Mouse (Mus musculus) forebrain, embryonic 12.5 days (tissue): Measurements from ENCODE around the gene Ntn5. TPM values are rescaled to one million over a fixed set of nuclear protein-coding genes. Genes with fewer than 3 reads are reported as not detected.

Source experiments
- ATAC-seq: fragments of 200-750 bp; cut with Nextera tagmentation; 2 replicates; pipeline ENCODE4 v1.8.0; 2017; ENCODE audit warnings: moderate TSS enrichment; ENCODE audit not compliant: low FRiP score
- H3K27ac ChIP-seq: fragments of 300-500 bp; sonication (generic); 2 replicates; pipeline ENCODE4 v1.5.1; 2016; ENCODE audit warnings: mild to moderate bottlenecking
- H3K27me3 ChIP-seq: fragments of 300-500 bp; sonication (generic); 2 replicates; pipeline ENCODE4 v1.6.1; 2016; ENCODE audit warnings: mild to moderate bottlenecking
- H3K36me3 ChIP-seq: fragments of 300-500 bp; sonication (generic); replicated peaks from 2 replicates; pipeline ENCODE4 v1.6.1; 2016; ENCODE audit warnings: mild to moderate bottlenecking
- H3K4me1 ChIP-seq: fragments of 300-500 bp; sonication (generic); 2 replicates; pipeline ENCODE4 v1.6.1; 2016
- H3K4me2 ChIP-seq: fragments of 300-500 bp; sonication (generic); 2 replicates; pipeline ENCODE4 v1.6.1; 2016; ENCODE audit warnings: mild to moderate bottlenecking, moderate library complexity
- H3K4me3 ChIP-seq: fragments of 300-500 bp; sonication (generic); replicated peaks from 2 replicates; pipeline ENCODE4 v1.5.1; 2016; ENCODE audit warnings: mild to moderate bottlenecking
- H3K9ac ChIP-seq: fragments of 300-500 bp; sonication (generic); 2 replicates; pipeline ENCODE4 v1.6.1; 2016; ENCODE audit warnings: mild to moderate bottlenecking
- H3K9me3 ChIP-seq: fragments of 300-500 bp; sonication (generic); 2 replicates; pipeline ENCODE4 v1.6.1; 2016
- WGBS: fragments of 180-500 bp; shearing (Covaris S2); methylation state at CpG from one replicate; pipeline ENCODE4 v1.1.7; 2016; 5-methylcytosine and 5-hydroxymethylcytosine counted together
- polyA plus RNA-seq: library from polyadenylated mRNA; unstranded; fragments of >200 nt; fragmentation: Nextera tagmentation; extraction: Ambion mirVana; gene quantifications from 2 replicates; pipeline ENCODE4 v1.2.1, GENCODE M21; 2016

Ntn5 gene
- polyA plus RNA-seq, 1 experiment from 2014 or later: 0.23 TPM

DNA sequence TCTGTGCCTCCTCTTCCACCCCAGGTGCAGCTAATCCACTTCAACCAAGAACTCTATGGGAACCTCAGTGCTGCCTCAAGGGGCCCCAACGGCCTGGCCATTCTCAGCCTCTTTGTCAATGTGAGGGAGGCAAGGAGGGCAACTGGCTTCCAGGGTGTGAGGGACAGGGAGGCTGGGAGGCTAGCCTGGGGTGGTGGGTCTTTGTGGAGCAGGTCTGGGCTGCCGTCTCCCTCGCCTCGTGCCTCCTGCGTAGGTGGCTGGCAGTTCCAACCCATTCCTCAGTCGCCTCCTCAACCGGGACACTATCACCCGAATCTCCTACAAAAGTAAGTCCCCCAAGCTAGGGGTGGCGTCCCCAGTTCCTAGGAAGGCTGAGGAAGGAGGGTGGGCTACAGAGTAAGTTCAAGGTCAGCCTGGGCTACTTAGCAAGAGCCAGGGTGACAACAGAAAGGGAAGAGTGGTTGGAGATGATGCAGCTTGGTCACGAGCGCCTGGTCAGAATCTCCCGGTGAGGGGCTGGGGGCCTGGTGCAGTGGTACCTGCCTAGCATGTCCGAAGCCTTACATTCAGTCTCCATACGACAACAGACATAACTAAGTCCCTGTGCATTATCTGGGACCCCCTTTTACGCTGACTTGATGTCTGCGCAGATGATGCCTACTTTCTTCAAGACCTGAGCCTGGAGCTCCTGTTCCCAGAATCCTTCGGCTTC, 19.1 kb downstream of the Ntn5 start:
- H3K27ac ChIP-seq: peak overlapping the region; percentile 87; the same call in 1 of the 2 replicates
- peaks cover 72% of the 10 kb centered on the region for H3K4me1 ChIP-seq
- H3K9ac ChIP-seq: no peak overlapping the region; the same call in 1 of the 2 replicates
- WGBS: 86% methylated on average over 17 of the region's 17 CpGs
- H3K4me3 ChIP-seq: peak overlapping the region; percentile 43; the same call in 1 of the 2 replicates
- H3K9me3 ChIP-seq: no peaks in the 10 kb centered on the region
- H3K4me2 ChIP-seq: peak overlapping the region; percentile 99; the same call in 1 of the 2 replicates
- no peak for ATAC-seq
- H3K27me3 ChIP-seq: peaks cover 35% of the 10 kb centered on the region
- no peaks in the 10 kb centered on the region for H3K36me3 ChIP-seq

DNA sequence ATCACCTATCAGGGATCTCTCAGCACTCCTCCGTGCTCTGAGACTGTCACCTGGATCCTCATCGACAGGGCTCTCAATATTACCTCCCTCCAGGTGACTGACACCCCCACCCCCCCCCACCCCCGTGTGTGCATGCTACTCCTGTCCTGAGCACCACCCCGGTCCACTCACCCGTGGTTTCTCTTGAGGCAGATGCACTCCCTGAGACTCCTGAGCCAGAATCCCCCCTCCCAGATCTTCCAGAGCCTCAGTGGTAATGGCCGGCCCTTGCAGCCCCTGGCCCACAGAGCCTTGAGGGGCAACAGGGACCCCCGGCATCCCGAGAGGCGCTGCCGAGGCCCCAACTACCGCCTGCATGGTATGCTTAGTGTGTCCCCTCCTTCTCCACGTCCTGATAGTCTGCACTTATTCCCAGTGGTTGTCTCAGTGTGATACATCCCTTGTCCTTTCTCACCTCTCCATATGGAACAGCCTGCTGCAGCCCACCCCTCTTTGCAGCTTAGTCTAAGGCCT, 19.8 kb downstream of the Ntn5 start:
- H3K27me3 ChIP-seq: peaks cover 28% of the 10 kb centered on the region
- peak overlapping the region; percentile 99 for H3K4me2 ChIP-seq
- peak overlapping the region; percentile 56 for H3K9ac ChIP-seq
- peak overlapping the region; percentile 87 for H3K27ac ChIP-seq
- no peak for ATAC-seq
- peak overlapping the region; percentile 43 for H3K4me3 ChIP-seq
- peaks cover 78% of the 10 kb centered on the region for H3K4me1 ChIP-seq
- WGBS: 34% methylated on average over 12 of the region's 12 CpGs
- no peaks in the 10 kb centered on the region for H3K9me3 ChIP-seq
- H3K36me3 ChIP-seq: no peaks in the 10 kb centered on the region

DNA sequence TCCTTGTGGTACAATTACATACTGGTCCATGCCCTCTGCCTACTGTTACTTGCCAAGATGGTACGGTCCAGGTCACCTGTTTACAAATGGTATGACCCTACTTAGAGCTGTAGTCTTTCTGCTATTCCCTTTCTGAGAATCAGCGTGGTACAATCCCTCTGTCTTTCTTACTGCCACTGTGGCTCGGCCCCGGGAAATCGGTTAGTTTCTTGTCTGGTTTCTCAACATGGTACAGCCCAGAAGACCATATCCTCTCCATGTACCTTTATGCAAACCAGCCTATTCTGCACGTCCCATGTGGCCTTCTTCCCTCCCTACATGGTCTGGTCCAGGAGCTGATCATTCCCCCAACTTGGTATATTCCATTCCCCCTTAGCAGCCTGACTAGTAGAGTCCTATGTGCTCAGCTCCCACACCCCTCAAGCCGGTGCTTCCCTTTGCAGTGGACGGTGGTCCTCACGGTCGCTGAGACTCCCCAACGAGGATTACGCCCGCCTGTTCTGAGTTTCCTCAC, 20.3 kb downstream of the Ntn5 start:
- ATAC-seq: peak; percentile 40
- peak overlapping the region; percentile 56 for H3K9ac ChIP-seq
- under 1% methylated on average over 13 of the region's 13 CpGs for WGBS
- H3K4me2 ChIP-seq: peak overlapping the region; percentile 99
- peak overlapping the region; percentile 87 for H3K27ac ChIP-seq
- H3K36me3 ChIP-seq: no peaks in the 10 kb centered on the region
- peaks cover 23% of the 10 kb centered on the region for H3K27me3 ChIP-seq
- peak overlapping the region; percentile 43 for H3K4me3 ChIP-seq
- H3K9me3 ChIP-seq: no peaks in the 10 kb centered on the region
- H3K4me1 ChIP-seq: peaks cover 83% of the 10 kb centered on the region

DNA sequence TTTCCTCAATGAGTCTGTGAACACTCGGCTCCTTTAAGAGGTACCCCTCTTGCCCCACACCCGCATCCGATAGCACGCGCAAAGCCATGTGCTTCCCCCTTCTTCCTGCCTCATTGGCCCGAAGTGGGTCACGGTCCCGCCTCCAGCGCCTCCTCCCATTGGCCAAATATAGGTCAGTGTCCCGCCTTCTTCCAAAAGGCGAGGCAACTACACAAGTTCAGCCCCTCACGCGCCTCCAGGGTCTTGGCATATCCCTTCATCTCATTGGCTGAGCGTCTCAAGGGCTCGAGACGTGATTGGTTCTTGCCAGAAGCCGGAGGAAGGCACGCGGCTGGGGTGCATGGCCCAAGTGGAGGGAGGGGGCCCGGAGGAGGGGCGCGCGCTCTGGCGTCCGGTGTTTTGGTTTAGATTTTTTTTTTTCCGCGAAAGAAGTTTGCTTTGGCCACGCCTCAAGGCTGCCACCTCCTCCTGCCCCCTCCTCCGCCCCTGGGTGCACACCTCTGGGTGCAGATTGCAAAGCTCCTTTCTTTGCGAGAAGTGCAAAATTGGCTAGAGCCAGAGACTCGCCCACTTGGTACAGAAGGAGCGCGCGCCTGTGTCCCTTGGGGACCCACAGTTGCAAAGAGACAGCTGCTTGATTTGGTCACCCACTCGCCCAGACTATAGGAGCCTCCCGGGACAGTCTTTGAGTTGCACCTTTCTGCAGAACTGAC, 21.1 kb downstream of the Ntn5 start, which contains the start of gene Dbp:
Gene Dbp (plus strand): TSS at position 359 of the 713 bp plus-strand sequence.
- H3K4me3 ChIP-seq: peak within 1 kb of the TSS; percentile 61
- ATAC-seq: peak; percentile 86
- H3K4me2 ChIP-seq: peak within 1 kb of the TSS; percentile 99
- H3K9ac ChIP-seq: peak within 1 kb of the TSS; percentile 79
- H3K36me3 ChIP-seq: 0 out of 2 replicates have a peak, but pooled peaks cover 4% of the 10 kb centered on the region
- H3K9me3 ChIP-seq: no peaks in the 10 kb centered on the region
- H3K4me1 ChIP-seq: peaks cover 83% of the 10 kb centered on the region
- 1% methylated on average over 36 of the region's 36 CpGs for WGBS
- H3K27ac ChIP-seq: peak within 1 kb of the TSS; percentile 87
- H3K27me3 ChIP-seq: peaks cover 15% of the 10 kb centered on the region

DNA sequence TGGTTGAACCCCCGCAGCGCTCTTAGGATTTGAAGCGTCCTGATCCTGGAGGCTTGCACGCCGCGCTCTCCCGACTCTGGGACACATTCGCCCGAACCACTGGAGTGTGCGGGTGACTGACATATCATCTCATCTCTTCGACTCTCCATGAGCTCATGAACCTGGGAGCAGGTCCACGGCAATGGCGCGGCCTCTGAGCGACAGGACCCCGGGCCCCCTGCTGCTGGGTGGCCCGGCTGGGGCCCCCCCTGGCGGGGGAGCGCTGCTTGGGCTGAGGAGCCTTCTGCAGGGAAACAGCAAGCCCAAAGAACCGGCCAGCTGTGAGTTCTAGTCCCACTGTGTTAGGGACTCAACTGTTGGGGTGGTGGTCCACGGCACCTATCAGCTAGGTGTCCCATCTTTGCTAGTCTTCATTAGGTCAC, 21.6 kb downstream of the Ntn5 start:
- H3K27me3 ChIP-seq: peaks cover 10% of the 10 kb centered on the region
- peak overlapping the region; percentile 79 for H3K9ac ChIP-seq
- H3K36me3 ChIP-seq: peaks cover 10% of the 10 kb centered on the region
- peak overlapping the region; percentile 61 for H3K4me3 ChIP-seq
- peaks cover 80% of the 10 kb centered on the region for H3K4me1 ChIP-seq
- no peaks in the 10 kb centered on the region for H3K9me3 ChIP-seq
- ATAC-seq: no peak
- peak overlapping the region; percentile 99 for H3K4me2 ChIP-seq
- WGBS: 0% methylated on average over 21 of the region's 21 CpGs
- peak overlapping the region; percentile 51 for H3K27ac ChIP-seq

DNA sequence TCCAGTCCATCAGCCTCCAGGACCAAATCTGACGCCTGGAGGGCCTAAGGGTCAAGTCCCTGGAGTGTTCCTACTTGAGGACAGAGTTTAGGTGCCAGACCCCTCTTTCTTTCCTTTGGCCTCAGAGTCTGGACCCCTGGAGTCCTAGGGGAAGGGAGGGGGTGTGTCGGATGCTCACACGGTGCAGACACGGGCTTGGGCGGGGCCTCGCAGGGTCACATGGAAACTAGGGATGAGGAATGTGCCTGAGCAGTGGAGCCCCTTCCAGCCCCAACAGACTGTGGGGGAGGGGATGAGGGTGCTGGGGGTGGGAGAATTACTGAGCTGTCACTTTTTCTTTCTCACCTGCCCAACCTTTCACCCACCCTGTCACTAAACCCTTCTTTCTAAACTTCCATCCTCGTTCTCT, 22.1 kb downstream of the Ntn5 start:
- ATAC-seq: no peak
- Histone ChIP-seq H3K4me2 (peak overlapping the region; percentile 99), H3K27ac (peak overlapping the region; percentile 51; the same call in 1 of the 2 replicates), H3K4me1 (peaks cover 78% of the 10 kb centered on the region), H3K27me3 (peaks cover 8% of the 10 kb centered on the region; the same call in 1 of the 2 replicates), H3K4me3 (peak overlapping the region; percentile 61), H3K9ac (peak overlapping the region; percentile 79), H3K9me3 (no peaks in the 10 kb centered on the region), H3K36me3 (peaks cover 14% of the 10 kb centered on the region)
- WGBS: 1% methylated on average over 7 of the region's 7 CpGs

DNA sequence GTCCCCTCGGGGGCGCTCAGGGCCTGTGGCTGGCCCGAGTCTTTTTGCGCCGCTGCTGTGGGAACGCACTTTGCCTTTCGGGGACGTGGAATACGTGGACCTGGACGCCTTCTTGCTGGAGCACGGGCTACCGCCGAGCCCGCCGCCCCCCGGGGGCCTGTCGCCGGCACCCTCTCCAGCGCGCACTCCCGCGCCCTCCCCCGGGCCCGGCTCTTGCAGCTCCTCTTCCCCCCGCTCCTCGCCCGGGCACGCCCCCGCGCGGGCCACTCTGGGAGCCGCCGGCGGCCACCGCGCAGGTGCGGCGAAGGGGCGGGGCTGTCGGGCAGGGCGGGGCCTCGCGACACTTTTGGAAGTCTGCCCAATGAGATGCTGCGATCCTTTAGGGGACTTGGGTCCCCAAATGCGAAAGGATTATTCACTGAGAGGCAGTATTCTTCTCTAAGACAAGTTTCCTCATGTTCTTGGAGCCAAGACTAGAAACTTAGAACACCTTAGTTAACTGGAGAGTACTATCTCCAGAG, 23.0 kb downstream of the Ntn5 start:
- Histone ChIP-seq H3K9ac (peak overlapping the region; percentile 79), H3K36me3 (peaks cover 23% of the 10 kb centered on the region), H3K9me3 (no peaks in the 10 kb centered on the region), H3K4me3 (peak overlapping the region; percentile 61), H3K4me1 (peaks cover 70% of the 10 kb centered on the region), H3K4me2 (peak overlapping the region; percentile 99), H3K27me3 (no peaks in the 10 kb centered on the region), H3K27ac (peak overlapping the region; percentile 78)
- 0 out of 2 replicates have a peak, but pooled peaks have one; percentile 1 for ATAC-seq
- under 1% methylated on average over 45 of the region's 45 CpGs for WGBS

DNA sequence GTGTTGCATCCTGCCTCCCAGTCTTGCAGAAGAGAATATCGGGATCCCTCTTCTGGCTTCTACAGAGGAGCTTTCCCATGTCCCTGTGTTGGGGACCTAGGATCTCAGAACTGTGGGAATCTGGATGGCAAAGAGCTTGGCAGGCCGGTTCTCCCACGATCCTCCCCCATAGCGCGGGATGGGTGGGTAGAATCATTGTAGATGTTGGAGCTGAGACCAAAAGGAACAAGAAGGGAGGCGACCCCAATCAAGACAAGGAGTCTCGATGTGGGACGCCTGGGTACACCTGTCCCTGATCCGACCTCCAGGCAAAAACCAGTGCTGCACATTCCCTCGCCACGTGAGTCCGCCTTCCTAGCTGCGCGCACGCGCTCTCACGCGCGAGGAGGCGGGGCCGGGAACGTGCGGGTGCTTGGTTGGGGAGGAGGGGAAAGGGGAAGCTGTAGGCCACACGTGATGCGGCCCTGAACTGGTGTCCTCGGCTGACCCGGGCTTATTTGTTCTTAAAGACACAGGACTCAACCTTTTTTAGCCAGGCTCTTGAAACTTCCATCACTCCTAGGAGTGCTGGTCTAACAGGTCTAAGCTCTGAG, 23.6 kb downstream of the Ntn5 start:
- H3K27me3 ChIP-seq: no peaks in the 10 kb centered on the region
- peak overlapping the region; percentile 99 for H3K4me2 ChIP-seq
- peak overlapping the region; percentile 79; the same call in 1 of the 2 replicates for H3K9ac ChIP-seq
- H3K27ac ChIP-seq: peak overlapping the region; percentile 78
- peak; percentile 5; the same call in 1 of the 2 replicates for ATAC-seq
- no peaks in the 10 kb centered on the region for H3K9me3 ChIP-seq
- peaks cover 30% of the 10 kb centered on the region for H3K36me3 ChIP-seq
- WGBS: under 1% methylated on average over 27 of the region's 27 CpGs
- H3K4me3 ChIP-seq: peak overlapping the region; percentile 61
- peaks cover 70% of the 10 kb centered on the region for H3K4me1 ChIP-seq

DNA sequence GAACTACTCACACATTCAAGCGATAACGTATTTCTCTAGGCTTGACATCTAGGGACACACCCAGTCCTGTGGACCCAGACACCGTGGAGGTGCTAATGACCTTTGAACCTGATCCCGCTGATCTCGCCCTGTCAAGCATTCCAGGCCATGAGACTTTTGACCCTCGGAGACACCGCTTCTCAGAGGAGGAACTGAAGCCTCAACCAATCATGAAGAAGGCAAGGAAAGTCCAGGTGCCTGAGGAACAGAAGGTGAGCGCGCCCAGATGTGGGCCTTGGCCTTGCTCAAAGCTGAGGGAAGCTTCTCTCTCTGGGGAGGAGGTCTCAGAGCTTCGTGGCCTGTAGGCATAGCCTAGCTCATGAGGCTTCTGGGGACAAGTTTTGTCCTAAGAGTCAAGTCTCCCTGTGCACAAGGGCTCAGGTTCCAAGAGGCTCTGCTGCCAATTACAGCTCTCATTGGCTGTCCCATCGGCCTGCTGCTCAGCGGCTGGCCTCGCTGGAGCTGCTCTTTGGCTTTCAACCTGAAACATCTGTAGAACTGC, 24.5 kb downstream of the Ntn5 start:
- Histone ChIP-seq H3K9me3 (no peaks in the 10 kb centered on the region), H3K4me3 (no peak overlapping the region), H3K27me3 (no peaks in the 10 kb centered on the region), H3K27ac (peak overlapping the region; percentile 67), H3K9ac (no peak overlapping the region), H3K4me1 (peaks cover 62% of the 10 kb centered on the region), H3K36me3 (peaks cover 38% of the 10 kb centered on the region), H3K4me2 (peak overlapping the region; percentile 99; the same call in 1 of the 2 replicates)
- ATAC-seq: no peak
- 68% methylated on average over 13 of the region's 13 CpGs for WGBS

DNA sequence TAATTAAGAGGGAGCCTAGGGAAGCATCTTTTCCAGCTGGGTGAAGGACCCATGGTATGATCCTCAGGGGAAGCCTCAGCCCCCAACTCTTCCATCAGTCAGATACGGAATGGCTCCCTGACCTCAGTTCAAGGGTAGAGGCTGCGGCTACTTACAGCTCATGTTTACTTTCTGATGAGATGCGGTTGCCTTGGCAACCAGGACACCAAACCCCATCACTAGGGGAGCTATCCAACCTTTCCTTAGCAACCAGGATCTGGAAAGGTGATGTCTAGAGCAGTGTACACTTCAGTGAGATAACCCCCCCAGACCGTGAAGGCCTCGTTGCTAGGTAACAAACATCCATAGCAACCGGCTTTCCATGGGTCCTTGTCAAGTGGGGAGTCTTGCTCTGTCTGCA, 25.2 kb downstream of the Ntn5 start:
- Histone ChIP-seq H3K27ac (peak overlapping the region; percentile 70; the same call in 1 of the 2 replicates), H3K36me3 (peaks cover 42% of the 10 kb centered on the region), H3K9ac (no peak overlapping the region), H3K27me3 (no peaks in the 10 kb centered on the region), H3K4me1 (peaks cover 57% of the 10 kb centered on the region), H3K4me2 (no peak overlapping the region), H3K9me3 (no peaks in the 10 kb centered on the region), H3K4me3 (no peak overlapping the region)
- ATAC-seq: no peak
- 51% methylated on average over 6 of the region's 6 CpGs for WGBS

DNA sequence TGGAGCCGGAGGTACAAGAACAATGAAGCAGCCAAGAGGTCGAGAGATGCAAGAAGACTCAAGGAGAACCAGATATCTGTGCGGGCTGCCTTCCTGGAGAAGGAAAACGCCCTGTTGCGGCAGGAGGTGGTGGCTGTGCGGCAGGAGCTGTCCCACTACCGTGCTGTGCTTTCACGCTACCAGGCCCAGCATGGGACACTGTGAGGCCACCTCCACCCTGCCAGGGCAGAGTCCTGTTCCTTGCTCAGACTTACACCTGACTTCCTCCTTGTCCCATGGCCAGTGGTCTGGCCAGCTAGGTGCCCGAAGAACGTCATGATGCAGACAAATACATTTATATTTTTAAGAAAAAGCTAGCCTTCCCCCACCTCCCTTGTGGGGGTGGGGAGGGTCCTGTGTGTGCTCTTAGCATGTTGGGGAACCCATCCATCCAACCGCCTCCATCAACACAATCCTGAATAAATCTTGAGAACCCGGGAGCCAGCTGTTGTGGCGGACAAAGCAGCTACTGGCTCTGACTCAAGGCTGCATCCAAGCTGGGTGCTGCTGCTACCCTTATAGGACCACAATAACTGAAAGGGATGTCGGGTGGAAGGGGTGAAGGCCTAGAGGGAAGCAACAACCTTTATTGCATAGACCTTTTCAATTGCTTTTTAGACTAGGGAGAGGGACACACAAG, 26.0 kb downstream of the Ntn5 start:
- 77% methylated on average over 14 of the region's 14 CpGs for WGBS
- H3K9me3 ChIP-seq: no peaks in the 10 kb centered on the region
- H3K9ac ChIP-seq: no peak overlapping the region
- H3K27ac ChIP-seq: peak overlapping the region; percentile 70
- H3K27me3 ChIP-seq: no peaks in the 10 kb centered on the region
- no peak for ATAC-seq
- peaks cover 61% of the 10 kb centered on the region for H3K4me1 ChIP-seq
- H3K36me3 ChIP-seq: peaks cover 42% of the 10 kb centered on the region
- no peak overlapping the region for H3K4me2 ChIP-seq
- H3K4me3 ChIP-seq: no peak overlapping the region
